Mouse (Mus musculus): ENCODE data around the gene Tgif1.
"Not testable (repeated sequence)": the region's sequence is repeated elsewhere in the genome, so short reads cannot be mapped to it uniquely, and the experiment has no call there.

Tgif1 gene

GRCm38 (mm10) chr17:70843252-70843651, 10.1 kb downstream of the Tgif1 start:
- no peak for DNase-seq (ENCODE audit: low read depth, low spot score)

- no peak for DNase-seq (ENCODE audit: low read depth, low spot score)
Observed at GRCm38 (mm10) chr17:70838533-70838932, 14.8 kb downstream of the Tgif1 start.

- DNase-seq (ENCODE audit: low read depth, low spot score) = no peak
Observed at GRCm38 (mm10) chr17:70838031-70838430, 15.3 kb downstream of the Tgif1 start.

- not testable (repeated sequence) for DNase-seq (ENCODE audit: low read depth, low spot score)
Observed at GRCm38 (mm10) chr17:70837474-70837873, 15.9 kb downstream of the Tgif1 start.

- DNase-seq (ENCODE audit: low read depth, low spot score) = no peak
Observed at GRCm38 (mm10) chr17:70836820-70837219, 16.5 kb downstream of the Tgif1 start.

- no peak for DNase-seq (ENCODE audit: low read depth, low spot score)
Observed at GRCm38 (mm10) chr17:70835071-70835790, 18.1 kb downstream of the Tgif1 start.

GRCm38 (mm10) chr17:70834430-70834965, 18.8 kb downstream of the Tgif1 start:
- DNase-seq (ENCODE audit: low read depth, low spot score) = no peak

- no peak for DNase-seq (ENCODE audit: low read depth, low spot score)
Observed at GRCm38 (mm10) chr17:70832544-70832943, 20.8 kb downstream of the Tgif1 start.

- no peak for DNase-seq (ENCODE audit: low read depth, low spot score)
Observed at GRCm38 (mm10) chr17:70831591-70831990, 21.8 kb downstream of the Tgif1 start.

- no peak for DNase-seq (ENCODE audit: low read depth, low spot score)
Observed at GRCm38 (mm10) chr17:70829943-70830715, 23.2 kb downstream of the Tgif1 start.

GRCm38 (mm10) chr17:70829217-70829616, 24.1 kb downstream of the Tgif1 start:
- no peak for DNase-seq (ENCODE audit: low read depth, low spot score)

- no peak for DNase-seq (ENCODE audit: low read depth, low spot score)
Observed at GRCm38 (mm10) chr17:70828569-70828968, 24.8 kb downstream of the Tgif1 start.

- no peak for DNase-seq (ENCODE audit: low read depth, low spot score)
Observed at GRCm38 (mm10) chr17:70828180-70828528, 25.2 kb downstream of the Tgif1 start.

- not testable (repeated sequence) for DNase-seq (ENCODE audit: low read depth, low spot score)
Observed at GRCm38 (mm10) chr17:70827463-70828179, 25.7 kb downstream of the Tgif1 start.

- no peak for DNase-seq (ENCODE audit: low read depth, low spot score)
Observed at GRCm38 (mm10) chr17:70826227-70826626, 27.1 kb downstream of the Tgif1 start.

- DNase-seq (ENCODE audit: low read depth, low spot score) = no peak
Observed at GRCm38 (mm10) chr17:70823083-70823482, 30.3 kb downstream of the Tgif1 start.

- no peak for DNase-seq (ENCODE audit: low read depth, low spot score)
Observed at GRCm38 (mm10) chr17:70817862-70818451, 35.4 kb downstream of the Tgif1 start.

GRCm38 (mm10) chr17:70815001-70815400, 38.3 kb downstream of the Tgif1 start:
- DNase-seq (ENCODE audit: low read depth, low spot score) = no peak

- DNase-seq (ENCODE audit: low read depth, low spot score) = no peak
Observed at GRCm38 (mm10) chr17:70810795-70811194, 42.6 kb downstream of the Tgif1 start.

GRCm38 (mm10) chr17:70809776-70810175, 43.6 kb downstream of the Tgif1 start:
- no peak for DNase-seq (ENCODE audit: low read depth, low spot score)

- no peak for DNase-seq (ENCODE audit: low read depth, low spot score)
Observed at GRCm38 (mm10) chr17:70808837-70809236, 44.5 kb downstream of the Tgif1 start.

- no peak for DNase-seq (ENCODE audit: low read depth, low spot score)
Observed at GRCm38 (mm10) chr17:70807885-70808284, 45.5 kb downstream of the Tgif1 start.

All from c-Kit-negative CD71-positive TER-119-positive erythroid progenitor cells, embryonic 14.5 days (primary cell).